ENCODE assay signal across 14 mouse cellular contexts in the genomic region with DNA sequence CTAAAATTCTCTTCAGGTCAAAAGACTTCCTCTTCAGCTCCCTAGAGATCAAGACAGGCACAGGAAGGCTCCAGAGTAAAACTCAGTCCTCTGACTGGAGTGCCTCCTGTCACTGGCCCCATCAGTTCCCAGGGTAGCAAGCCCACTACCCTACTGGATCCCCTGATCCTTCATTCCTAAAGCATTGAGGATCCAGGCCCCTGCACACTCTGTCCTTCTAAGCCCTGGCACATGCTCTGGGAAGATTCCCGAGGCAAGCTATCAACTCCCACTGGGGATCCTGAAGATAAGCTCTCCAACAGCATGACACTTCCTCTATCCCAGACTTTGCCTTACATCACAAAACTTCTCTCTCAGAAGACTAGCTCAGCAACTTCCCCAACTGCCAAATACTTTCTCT. TPM values are rescaled to one million over a fixed set of nuclear protein-coding genes. Genes with fewer than 3 reads are reported as not detected.
DNase-seq lines count a peak whose midpoint lies in the region; ATAC-seq and TF ChIP-seq lines count a peak whose summit lies in the region.
"Had no signal": no experiment of that assay in that cellular context is flagged by ENCODE, and none has a peak within 500 bp of the region (broad histone marks: within the 10 kb centered on the region; RNA-seq: fewer than 3 reads in every experiment).

No protein-coding gene starts in this region.

- no peaks in the 10 kb centered on the region for H3K27me3 ChIP-seq in hindbrain, postnatal 0 days (ENCODE audit: insufficient read depth, low read length)
- no peaks in the 10 kb centered on the region for H3K27me3 ChIP-seq in hindbrain, embryonic 10.5 days (ENCODE audit: insufficient read depth, poor library complexity, severe bottlenecking)
- no peaks in the 10 kb centered on the region for H3K27me3 ChIP-seq in spleen, adult 2 months (ENCODE audit: control insufficient read depth, insufficient read depth, low read length)
- H3K27me3 ChIP-seq: CH12.LX had no signal

- H3K9ac ChIP-seq in hindbrain, postnatal 0 days (replicated peaks; ENCODE audit: low read length) = no peak overlapping the region

- no peak for ATAC-seq in hindbrain, postnatal 0 days

- TF ChIP-seq POLR2A in spleen, adult 2 months (IDR thresholded peaks at IDR 0.05; ENCODE audit: low read depth, low read length) = no peak

- H3K36me3 ChIP-seq in hindbrain, postnatal 0 days (ENCODE audit: insufficient read depth, low read length) = peaks cover 5% of the 10 kb centered on the region; the same call in 1 of the 2 replicates
- H3K36me3 ChIP-seq in hindbrain, embryonic 10.5 days = peaks cover 19% of the 10 kb centered on the region
- H3K36me3 ChIP-seq in spleen, adult 2 months (ENCODE audit: control insufficient read depth, insufficient read depth, low read length) = peaks cover 3% of the 10 kb centered on the region

- H3K27ac ChIP-seq in hindbrain, postnatal 0 days = peak overlapping the region; percentile 54; the same call in 1 of the 2 replicates
- H3K27ac ChIP-seq in hindbrain, embryonic 10.5 days = no peak overlapping the region
- peak overlapping the region; percentile 35; the same call in 1 of the 2 replicates for H3K27ac ChIP-seq in spleen, adult 2 months (ENCODE audit: insufficient read depth, low read length)

- TF ChIP-seq CTCF in hindbrain, postnatal 0 days (IDR thresholded peaks at IDR 0.05; ENCODE audit: low read depth) = no peak
- no peak for TF ChIP-seq CTCF in spleen, adult 2 months (IDR thresholded peaks at IDR 0.05; ENCODE audit: extremely low read depth, insufficient read depth, insufficient read length, insufficient replicate concordance)

- H3K4me1 ChIP-seq in hindbrain, postnatal 0 days (ENCODE audit: insufficient read depth, low read length) = peaks cover 26% of the 10 kb centered on the region
- peaks cover 22% of the 10 kb centered on the region for H3K4me1 ChIP-seq in hindbrain, embryonic 10.5 days (replicated peaks)
- H3K4me1 ChIP-seq in spleen, adult 2 months (ENCODE audit: control insufficient read depth, insufficient read depth, insufficient read length) = peaks cover 6% of the 10 kb centered on the region; the same call in 1 of the 2 replicates

- no peak overlapping the region for H3K4me2 ChIP-seq in hindbrain, postnatal 0 days (ENCODE audit: low read depth, low read length)
- H3K4me2 ChIP-seq: midbrain, embryonic 11.5 days had no signal

- H3K4me3 ChIP-seq in hindbrain, postnatal 0 days (ENCODE audit: low read length) = no peak overlapping the region
- H3K4me3 ChIP-seq in hindbrain, embryonic 10.5 days = no peak overlapping the region
- H3K4me3 ChIP-seq in spleen, adult 2 months (ENCODE audit: extremely low read depth, insufficient read depth, insufficient read length) = no peak overlapping the region

- intact Hi-C loops in heart, postnatal 14 days (cut with DNase I) = no loop called here

- H3K9me3 ChIP-seq in hindbrain, postnatal 0 days (ENCODE audit: low read length) = no peaks in the 10 kb centered on the region
- no peaks in the 10 kb centered on the region for H3K9me3 ChIP-seq in hindbrain, embryonic 10.5 days

- 29% methylated on average over 1 of the region's 1 CpGs for WGBS in hindbrain, postnatal 0 days
- 60% methylated on average over 1 of the region's 1 CpGs for WGBS in hindbrain, embryonic 10.5 days
- WGBS in spleen, adult 2 months = 40% methylated on average over 1 of the region's 1 CpGs

- no peak for DNase-seq in hindbrain, postnatal 0 days (ENCODE audit: low spot score)
- DNase-seq in hindbrain, embryonic 10.5 days (ENCODE audit: low spot score) = no peak
- DNase-seq in spleen, adult 2 months (ENCODE audit: low read depth in 1 of 2, low spot score in 2 of 2) = no peak
- no peak for DNase-seq in spleen, postnatal 4 days (ENCODE audit: low spot score in 2 of 2)
- peak; percentile 32 to 35 for DNase-seq in heart, postnatal 14 days
- DNase-seq in cerebellum, postnatal 36 days = no peak
- no peak for DNase-seq in left cerebral cortex, adult 11 months (ENCODE audit: low spot score)
- DNase-seq: cerebellum, adult 9-10 months; gastrocnemius, postnatal 10 days; kidney, adult 18-20 months; lung, adult 18-20 months had no signal

RNA-seq across cellular contexts. Expression of a gene that starts 22.1 kb away (rescaled TPM):
- total RNA-seq in hindbrain, postnatal 0 days (2014; rRNA removed) = 231 and 249 TPM in 2 replicates
- polyA plus RNA-seq in hindbrain, postnatal 0 days (2015; fragmentation: Nextera tagmentation; extraction: Ambion mirVana) = 271 and 289 TPM in 2 replicates
- 90.8 and 119 TPM in 2 replicates for polyA plus RNA-seq in hindbrain, embryonic 10.5 days (2016; fragmentation: Nextera tagmentation; extraction: Ambion mirVana)
- 68.3 and 72.0 TPM in 2 replicates for polyA plus RNA-seq in spleen, adult 2 months (2012; rRNA removed)
- 10 to 100 TPM; 57.2 to 57.8 TPM for total RNA-seq in heart, postnatal 14 days (2021)

RNA-seq across cellular contexts. Expression of a gene that starts 25.1 kb away (rescaled TPM):
- 6.1 and 9.9 TPM in 2 replicates for total RNA-seq in hindbrain, postnatal 0 days (2014; rRNA removed)
- 6.3 and 7.4 TPM in 2 replicates for polyA plus RNA-seq in hindbrain, postnatal 0 days (2015; fragmentation: Nextera tagmentation; extraction: Ambion mirVana)
- polyA plus RNA-seq in hindbrain, embryonic 10.5 days (2016; fragmentation: Nextera tagmentation; extraction: Ambion mirVana) = 24.1 and 36.7 TPM in 2 replicates
- 0.44 and 0.62 TPM in 2 replicates for polyA plus RNA-seq in spleen, adult 2 months (2012; rRNA removed)
- total RNA-seq in heart, postnatal 14 days (2021) = 1 to 10 TPM in 1 of 2 experiments, under 1 TPM in 1; 0.53 to 1.0 TPM
- total RNA-seq: CH12.LX; left cerebral cortex, adult 18-20 months had no signal

RNA-seq across cellular contexts. Expression of a gene that starts 47.0 kb away (rescaled TPM):
- total RNA-seq in hindbrain, postnatal 0 days (2014; rRNA removed) = 49.3 and 54.2 TPM in 2 replicates
- 31.3 and 34.7 TPM in 2 replicates for polyA plus RNA-seq in hindbrain, postnatal 0 days (2015; fragmentation: Nextera tagmentation; extraction: Ambion mirVana)
- 23.3 and 29.2 TPM in 2 replicates for polyA plus RNA-seq in hindbrain, embryonic 10.5 days (2016; fragmentation: Nextera tagmentation; extraction: Ambion mirVana)
- polyA plus RNA-seq in spleen, adult 2 months (2012; rRNA removed) = 15.3 and 18.3 TPM in 2 replicates
- 10 to 100 TPM; 14.9 to 16.3 TPM for total RNA-seq in heart, postnatal 14 days (2021)

Comparison
In these comparisons a context has a peak if more than half of its experiments do, and no peak if none do; other contexts are left out.
1. DNase-seq: peak in heart, postnatal 14 days (2 of 2); none in hindbrain, postnatal 0 days (single experiment), hindbrain, embryonic 10.5 days (single experiment), spleen, adult 2 months (0 of 2), spleen, postnatal 4 days (0 of 2), cerebellum, postnatal 36 days (0 of 2) and left cerebral cortex, adult 11 months (single experiment).